Mouse (Mus musculus) E14TG2a.4 (cell line): Measurements from ENCODE around the gene Selenoo.

Source experiments
- CTCF ChIP-seq: conservative IDR thresholded peaks from 2 replicates; pipeline ENCODE4 v1.5.1; 2014; ENCODE audit warnings: low read length
- NANOG ChIP-seq: IDR thresholded peaks from 2 replicates; pipeline ENCODE4 v1.6.1; 2014; ENCODE audit warnings: borderline replicate concordance, low read length, mixed read lengths
- POU5F1 ChIP-seq: IDR thresholded peaks from 2 replicates; pipeline ENCODE4 v1.6.1; 2014; ENCODE audit warnings: low read length, borderline replicate concordance

- TF ChIP-seq CTCF (no peak), NANOG (no peak), POU5F1 (no peak)
Measured at GRCm38 (mm10) chr15:89061761-89062517, 26.9 kb upstream of the Selenoo start.
